1 mouse cellular context compared by ENCODE assay signal in genomic region chr10:81377362-81377664, GRCm38 (mm10).
A peak's percentile ranks its signal among the peaks of the same experiment; 100 is the strongest.
TF ChIP-seq lines count a peak whose summit lies in the region.

No protein-coding gene starts in this region.

TF ChIP-seq in MEL, 35 proteins besides CTCF, POLR2A, EP300 and RAD21:
- TF ChIP-seq ZNF384 (IDR thresholded peaks at IDR 0.05; ENCODE audit: low read depth, low read length): no peak
- TF ChIP-seq SIN3A (IDR thresholded peaks at IDR 0.05; ENCODE audit: low read length): peak; percentile 29; the same call in 1 of the 2 replicates
- TF ChIP-seq HCFC1 (IDR thresholded peaks at IDR 0.05; ENCODE audit: low read depth, low read length): 0 out of 2 replicates have a peak, but pooled peaks have one; percentile 11
